Mouse (Mus musculus) kidney, adult 2 months (tissue): Measurements from ENCODE around the gene Ube2c. TPM values are rescaled to one million over a fixed set of nuclear protein-coding genes. Genes with fewer than 3 reads are reported as not detected.

Experiments used
- DNase-seq: peaks from one replicate; pipeline ENCODE4 v3.0.0; 2021
- H3K27ac ChIP-seq: fragments of 200-500 bp; 2 replicates; pipeline ENCODE4 v1.5.1; 2012; ENCODE audit warnings: low read depth, low read length, control low read depth, inconsistent platforms; ENCODE audit not compliant: insufficient read depth
- H3K27me3 ChIP-seq: fragments of 200-500 bp; replicated peaks from 2 replicates; pipeline ENCODE4 v1.6.1; 2012; ENCODE audit warnings: mild to moderate bottlenecking, moderate library complexity, low read length, inconsistent platforms; ENCODE audit not compliant: control insufficient read depth, insufficient read depth
- H3K36me3 ChIP-seq: fragments of 200-500 bp; 2 replicates; pipeline ENCODE4 v1.6.1; 2012; ENCODE audit warnings: mild to moderate bottlenecking, moderate library complexity, low read length, inconsistent platforms; ENCODE audit not compliant: control insufficient read depth, insufficient read depth
- H3K4me1 ChIP-seq: fragments of 200-500 bp; 2 replicates; pipeline ENCODE4 v1.6.1; 2011; ENCODE audit warnings: low read length; ENCODE audit not compliant: control insufficient read depth, insufficient read depth
- H3K4me3 ChIP-seq: fragments of 200-500 bp; 2 replicates; pipeline ENCODE4 v1.5.1; 2011; ENCODE audit warnings: mild to moderate bottlenecking, low read depth, low read length, control low read depth; ENCODE audit not compliant: insufficient read depth
- CTCF ChIP-seq: fragments of 200-500 bp; conservative IDR thresholded peaks from 2 replicates; pipeline ENCODE4 v1.5.1; 2011; ENCODE audit warnings: low read depth, mild to moderate bottlenecking, control low read depth, low read length, moderate library complexity, mixed read lengths; ENCODE audit not compliant: insufficient read depth, insufficient read length
- POLR2A ChIP-seq: fragments of 200-500 bp; IDR thresholded peaks from one replicate; pipeline ENCODE4 v1.6.1; 2011; ENCODE audit warnings: low read depth, low read length, control low read depth
- WGBS: fragments of 180-500 bp; shearing (Covaris S2); methylation state at CpG from one replicate; pipeline ENCODE4 v1.1.7; 2018; 5-methylcytosine and 5-hydroxymethylcytosine counted together
- polyA plus RNA-seq: library from polyadenylated mRNA; depleted of rRNA; stranded (reverse); fragments of >200 nt; gene quantifications from 2 replicates; pipeline ENCODE4 v1.2.3, GENCODE M21; 2012; rRNA removed

The Ube2c gene
- 6.6 and 7.1 TPM in 2 replicates for polyA plus RNA-seq

DNA sequence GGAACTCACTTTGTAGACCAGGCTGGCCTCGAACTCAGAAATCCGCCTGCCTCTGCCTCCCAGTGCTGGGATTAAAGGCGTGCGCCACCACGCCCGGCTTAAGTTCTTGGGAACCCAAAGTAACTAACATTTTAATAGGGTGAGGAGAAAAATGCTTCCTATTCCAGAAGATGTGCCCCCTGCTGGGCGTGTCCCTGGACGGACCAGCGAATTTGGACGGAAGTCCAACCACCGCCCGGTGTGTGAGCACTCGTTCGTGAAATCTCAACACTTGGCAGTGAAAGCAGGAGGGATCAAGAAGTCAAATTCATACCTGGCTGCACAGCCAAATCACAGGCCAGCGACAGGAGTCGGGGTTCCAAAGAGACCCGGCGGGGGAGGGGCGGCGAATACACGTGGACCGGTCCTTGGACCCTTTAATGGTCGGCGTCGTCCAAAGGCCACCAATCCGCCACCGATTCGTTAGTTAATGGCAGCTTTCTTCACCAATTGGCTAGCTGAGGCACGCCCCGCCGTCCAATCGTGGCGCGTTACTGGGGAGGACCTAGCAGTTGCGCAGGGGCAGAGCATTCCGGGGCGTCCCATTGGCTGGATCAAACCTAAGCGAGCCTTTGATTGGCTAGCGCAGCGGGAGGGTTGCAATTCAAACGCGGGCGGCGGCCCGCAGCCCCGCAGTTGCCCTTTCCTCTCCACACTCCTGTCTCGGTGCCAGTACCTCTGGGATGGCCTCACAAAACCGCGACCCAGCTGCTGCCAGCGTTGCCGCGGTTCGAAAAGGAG is at the start of gene Ube2c:
TSS of gene Ube2c (plus strand) at position 641 of the 780 bp plus-strand sequence.
- H3K4me3 ChIP-seq = peak within 1 kb of the TSS; percentile 55
- TF ChIP-seq POLR2A = no peak
- TF ChIP-seq CTCF = peak; percentile 32; the same call in 1 of the 2 replicates
- DNase-seq = peak; percentile 100
- WGBS = 1% methylated on average over 53 of the region's 53 CpGs
- peaks cover 3% of the 10 kb centered on the region; the same call in 1 of the 2 replicates for H3K4me1 ChIP-seq
- H3K27ac ChIP-seq = no peak within 1 kb of the TSS; the same call in 1 of the 2 replicates
- no peaks in the 10 kb centered on the region; the same call in 1 of the 2 replicates for H3K36me3 ChIP-seq
- no peaks in the 10 kb centered on the region for H3K27me3 ChIP-seq

DNA sequence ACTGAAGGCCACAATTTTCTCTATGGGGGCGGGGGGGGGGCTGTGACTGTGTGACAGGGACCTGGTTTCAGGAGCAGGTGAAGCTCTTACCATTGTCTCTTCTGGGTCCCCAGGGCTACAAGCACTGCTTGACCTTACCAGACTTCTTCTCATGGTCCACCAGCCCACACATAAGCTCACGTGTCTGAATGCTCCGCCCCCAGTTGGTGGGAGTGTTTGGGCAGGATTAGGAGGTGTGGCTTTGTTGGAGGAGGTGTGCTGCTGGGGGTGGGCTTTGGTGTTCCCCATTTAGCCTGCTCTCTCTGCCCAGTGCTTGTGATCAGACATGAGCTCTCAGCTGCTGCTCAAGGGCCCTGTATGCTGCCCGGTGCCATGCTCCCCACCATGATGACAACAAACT is 46.4 kb upstream of the Ube2c start:
- no peaks in the 10 kb centered on the region for H3K36me3 ChIP-seq
- no peak overlapping the region for H3K27ac ChIP-seq
- no peak overlapping the region for H3K4me3 ChIP-seq
- H3K4me1 ChIP-seq = peaks cover 3% of the 10 kb centered on the region; the same call in 1 of the 2 replicates
- DNase-seq = no peak
- no peaks in the 10 kb centered on the region for H3K27me3 ChIP-seq
- no peak for TF ChIP-seq CTCF
- TF ChIP-seq POLR2A = no peak
- WGBS = 70% methylated on average over 4 of the region's 4 CpGs

DNA sequence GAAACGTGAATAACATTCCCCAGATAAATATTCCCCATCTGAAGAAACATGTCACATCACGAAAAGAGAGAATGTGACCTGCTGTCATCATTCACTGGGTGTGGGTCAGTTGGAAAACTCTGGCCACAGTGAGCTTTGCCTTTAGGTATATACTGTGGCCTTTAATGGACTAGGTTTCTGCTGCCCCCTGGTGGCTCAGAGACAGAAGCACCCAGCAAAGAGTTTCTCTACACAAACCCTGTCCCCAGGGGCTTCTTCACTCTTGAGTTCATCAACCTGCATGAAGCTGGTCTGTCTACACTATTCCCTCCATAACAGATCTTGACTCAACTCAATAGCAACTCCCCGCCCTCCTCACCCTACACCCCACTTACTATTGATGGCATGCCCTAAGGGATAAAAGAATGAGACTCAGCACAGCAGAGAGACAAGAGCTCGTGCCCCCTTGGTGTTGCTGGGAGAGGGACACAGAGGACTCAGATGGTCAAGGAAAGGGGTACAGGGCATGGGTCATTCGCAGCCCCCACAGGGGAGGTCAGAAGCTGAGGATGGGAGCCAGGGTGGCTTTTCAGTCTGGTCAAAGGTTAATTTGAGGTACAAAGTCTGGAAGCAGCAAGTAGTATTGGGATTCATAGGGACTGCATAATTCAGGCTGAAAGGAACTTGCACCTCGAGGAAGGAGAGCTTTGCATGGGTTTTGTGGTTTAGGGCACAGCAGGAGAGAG is 43.6 kb upstream of the Ube2c start:
- 11% methylated on average over 6 of the region's 6 CpGs for WGBS
- DNase-seq = peak; percentile 86

DNA sequence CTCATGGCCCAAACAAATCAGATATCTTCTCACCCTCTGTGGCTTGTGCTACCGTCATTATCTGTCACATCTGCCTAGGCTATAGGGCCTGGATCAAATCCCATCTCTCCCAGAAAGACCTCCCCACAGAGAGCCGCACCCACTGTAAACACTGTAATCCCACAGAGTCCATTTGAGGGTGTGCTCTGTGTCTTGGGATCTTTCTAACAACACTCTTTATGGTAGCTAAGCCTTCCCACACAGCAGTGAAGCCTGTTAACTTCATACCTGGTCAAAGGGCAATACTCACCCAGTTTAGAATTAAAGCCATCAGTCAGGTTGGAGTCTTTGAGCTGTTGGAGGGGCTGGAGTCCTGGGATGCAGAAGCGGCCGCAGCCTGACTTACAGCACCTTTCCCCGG is 38.0 kb upstream of the Ube2c start:
- DNase-seq = peak; percentile 27
- Histone ChIP-seq H3K27ac (no peak overlapping the region), H3K27me3 (no peaks in the 10 kb centered on the region), H3K4me3 (no peak overlapping the region), H3K4me1 (no peaks in the 10 kb centered on the region), H3K36me3 (no peaks in the 10 kb centered on the region)
- 56% methylated on average over 5 of the region's 5 CpGs for WGBS
- TF ChIP-seq POLR2A (no peak), CTCF (no peak)

More for the DNA sequence above, 43.6 kb upstream of the Ube2c start:
- no peak overlapping the region for H3K4me3 ChIP-seq
- peak; percentile 80 for TF ChIP-seq CTCF
- TF ChIP-seq POLR2A = no peak
- no peaks in the 10 kb centered on the region for H3K27me3 ChIP-seq
- peaks cover 3% of the 10 kb centered on the region; the same call in 1 of the 2 replicates for H3K4me1 ChIP-seq
- peak overlapping the region; percentile 35; the same call in 1 of the 2 replicates for H3K27ac ChIP-seq
- H3K36me3 ChIP-seq = no peaks in the 10 kb centered on the region

DNA sequence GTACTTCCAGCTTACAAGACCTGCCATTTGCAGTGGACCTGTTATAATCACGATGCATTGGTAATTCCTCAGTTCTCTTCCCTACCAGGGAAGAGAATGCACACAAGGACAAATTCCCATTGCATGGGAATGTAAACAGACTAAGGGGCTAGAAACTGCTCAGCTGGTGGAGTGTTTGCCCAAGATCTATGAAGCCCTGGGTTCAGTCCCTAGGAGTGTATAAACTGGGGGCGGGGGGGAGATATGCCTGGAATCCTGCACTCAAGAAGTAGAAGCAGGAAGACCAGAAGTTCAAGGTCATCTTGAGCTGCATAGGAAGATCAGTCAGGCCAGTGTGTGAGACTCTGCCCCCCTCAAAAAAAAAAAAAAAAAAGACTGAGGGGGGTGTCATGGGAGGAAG is 36.4 kb upstream of the Ube2c start:
- Histone ChIP-seq H3K27me3 (no peaks in the 10 kb centered on the region), H3K4me3 (no peak overlapping the region), H3K27ac (no peak overlapping the region), H3K36me3 (no peaks in the 10 kb centered on the region), H3K4me1 (no peaks in the 10 kb centered on the region)
- no peak for DNase-seq
- 96% methylated on average over 2 of the region's 2 CpGs for WGBS
- no peak for TF ChIP-seq POLR2A
- TF ChIP-seq CTCF = no peak

DNA sequence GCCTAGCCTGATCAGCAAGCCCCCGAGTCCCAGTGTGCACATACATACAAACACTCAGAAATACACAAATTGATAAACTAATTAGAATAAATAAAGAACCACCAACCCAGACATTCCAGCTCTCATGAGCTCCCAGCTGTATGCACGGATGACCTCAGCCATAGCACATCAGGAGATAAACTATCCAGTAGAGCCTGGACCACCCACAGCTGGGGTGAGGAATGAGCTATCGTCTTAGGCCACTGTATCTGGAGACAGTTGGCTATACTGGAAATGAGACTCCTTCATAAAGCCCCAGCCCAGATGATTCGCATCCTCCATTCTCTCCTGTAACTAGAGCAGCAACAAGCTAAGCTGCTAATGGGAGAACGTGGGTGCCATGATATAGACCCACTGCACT is 34.9 kb upstream of the Ube2c start:
- TF ChIP-seq CTCF (no peak), POLR2A (no peak)
- 81% methylated on average over 5 of the region's 5 CpGs for WGBS
- H3K36me3 ChIP-seq = no peaks in the 10 kb centered on the region
- no peak overlapping the region for H3K4me3 ChIP-seq
- no peaks in the 10 kb centered on the region for H3K4me1 ChIP-seq
- H3K27me3 ChIP-seq = no peaks in the 10 kb centered on the region
- H3K27ac ChIP-seq = no peak overlapping the region
- DNase-seq = no peak

DNA sequence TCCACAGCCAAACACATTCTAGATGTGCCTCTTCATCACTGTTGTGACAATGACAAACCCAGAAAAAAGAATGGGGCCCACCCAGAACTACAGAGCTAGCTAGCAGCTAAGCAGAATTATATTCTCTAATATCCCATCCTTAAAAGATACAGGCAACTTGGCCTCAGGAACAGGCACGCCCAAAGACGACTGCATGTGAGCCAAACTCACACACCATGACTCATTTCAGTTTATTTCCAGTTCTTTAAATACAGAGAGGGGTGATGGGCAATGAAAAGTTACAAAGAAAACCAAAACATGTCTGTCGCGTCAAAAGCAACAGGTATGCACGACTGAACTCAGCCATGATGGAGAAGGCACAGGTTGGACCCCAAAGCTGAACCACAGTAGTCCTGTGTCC is 34.3 kb upstream of the Ube2c start:
- H3K27me3 ChIP-seq = no peaks in the 10 kb centered on the region
- no peaks in the 10 kb centered on the region for H3K4me1 ChIP-seq
- TF ChIP-seq CTCF = no peak
- TF ChIP-seq POLR2A = no peak
- no peak for DNase-seq
- H3K4me3 ChIP-seq = no peak overlapping the region
- H3K36me3 ChIP-seq = no peaks in the 10 kb centered on the region
- no peak overlapping the region for H3K27ac ChIP-seq
- WGBS = 83% methylated on average over 5 of the region's 5 CpGs
